ENCODE assay signal across 13 mouse cellular contexts in genomic region chr2:105311991-105312390, GRCm38 (mm10).
DNase-seq lines count a peak whose midpoint lies in the region; ATAC-seq and TF ChIP-seq lines count a peak whose summit lies in the region.
"Had no signal": no experiment of that assay in that cellular context is flagged by ENCODE, and none has a peak within 500 bp of the region (broad histone marks: within the 10 kb centered on the region; RNA-seq: fewer than 3 reads in every experiment).

No protein-coding gene starts in this region.

- TF ChIP-seq RAD21 in CH12.LX (IDR thresholded peaks at IDR 0.05; ENCODE audit: low read depth, low read length): no peak

- no peak for TF ChIP-seq CTCF in CH12.LX (conservative IDR thresholded peaks at IDR 0.05 in 1 of 2, IDR thresholded peaks at IDR 0.05 in 1 of 2; ENCODE audit: low read depth in 2 of 2, low read length in 2 of 2)

- in situ Hi-C loops in CH12.LX (cut with MboI; ENCODE audit: low pct_ligation_motif_present, low pct_unique_long_range_greater_than_20kb, low sequenced_read_pairs): no loop called here

- no peak overlapping the region for H3K27ac ChIP-seq in forebrain, embryonic 13.5 days
- no peak overlapping the region for H3K27ac ChIP-seq in forebrain, embryonic 10.5 days
- no peak overlapping the region for H3K27ac ChIP-seq in CH12.LX (ENCODE audit: insufficient read depth, low read depth)
- no peak overlapping the region for H3K27ac ChIP-seq in embryonic facial prominence, embryonic 15.5 days (replicated peaks)
- peak overlapping the region; percentile 71 for H3K27ac ChIP-seq in midbrain, embryonic 13.5 days
- H3K27ac ChIP-seq: left cerebral cortex, adult 2 months had no signal

- DNase-seq in forebrain, embryonic 10.5 days (ENCODE audit: extremely low spot score, low spot score): no peak
- peak; percentile 34 for DNase-seq in CH12.LX (ENCODE audit: extremely low read depth)
- DNase-seq in adrenal gland, postnatal 36 days: no peak
- DNase-seq in gastrocnemius, adult 8-10 months (ENCODE audit: low spot score in 2 of 2): no peak
- DNase-seq in ovary, postnatal 14 days (ENCODE audit: low spot score): no peak
- DNase-seq: cerebellum, adult 18-20 months; heart, adult 11 months had no signal

- no peak overlapping the region for H3K4me3 ChIP-seq in forebrain, embryonic 13.5 days
- H3K4me3 ChIP-seq in forebrain, embryonic 10.5 days: no peak overlapping the region
- H3K4me3 ChIP-seq in CH12.LX (replicated peaks in 1 of 3; ENCODE audit: low read depth in 2 of 3, low read length in 2 of 3, poor library complexity in 1 of 3): no peak overlapping the region
- no peak overlapping the region for H3K4me3 ChIP-seq in embryonic facial prominence, embryonic 15.5 days (replicated peaks)
- H3K4me3 ChIP-seq in midbrain, embryonic 13.5 days (replicated peaks): no peak overlapping the region
- H3K4me3 ChIP-seq: left cerebral cortex, adult 2 months had no signal

- H3K4me2 ChIP-seq in forebrain, embryonic 13.5 days: 0 out of 2 replicates have a peak overlapping the region, but pooled peaks have one; percentile 0
- no peak overlapping the region for H3K4me2 ChIP-seq in CH12.LX (ENCODE audit: insufficient read depth, low read depth, poor library complexity, severe bottlenecking)
- no peak overlapping the region for H3K4me2 ChIP-seq in embryonic facial prominence, embryonic 15.5 days (replicated peaks)
- peak overlapping the region; percentile 25 for H3K4me2 ChIP-seq in midbrain, embryonic 13.5 days (replicated peaks)

- ATAC-seq in forebrain, embryonic 13.5 days: 0 out of 2 replicates have a peak, but pooled peaks have one; percentile 16
- 0 out of 2 replicates have a peak, but pooled peaks have one; percentile 51 for ATAC-seq in embryonic facial prominence, embryonic 15.5 days (ENCODE audit: insufficient number of reproducible peaks, low FRiP score, low TSS enrichment, low read depth)
- peak; percentile 85 for ATAC-seq in midbrain, embryonic 13.5 days
- ATAC-seq: intestine, embryonic 16.5 days; Patski had no signal

- no peak for TF ChIP-seq EP300 in CH12.LX (IDR thresholded peaks at IDR 0.05; ENCODE audit: low read length)

- no peaks in the 10 kb centered on the region for H3K36me3 ChIP-seq in forebrain, embryonic 13.5 days (ENCODE audit: poor library complexity, severe bottlenecking)
- H3K36me3 ChIP-seq in forebrain, embryonic 10.5 days (replicated peaks): no peaks in the 10 kb centered on the region
- no peaks in the 10 kb centered on the region for H3K36me3 ChIP-seq in CH12.LX (replicated peaks in 1 of 2; ENCODE audit: control insufficient read depth in 1 of 2, insufficient read depth in 1 of 2, low read length in 1 of 2)
- no peaks in the 10 kb centered on the region for H3K36me3 ChIP-seq in embryonic facial prominence, embryonic 15.5 days
- H3K36me3 ChIP-seq in midbrain, embryonic 13.5 days: no peaks in the 10 kb centered on the region

- dilution Hi-C loops in CH12.LX (cut with MboI; ENCODE audit: extremely low pct_ligation_motif_present, extremely low pct_unique_long_range_greater_than_20kb, low sequenced_read_pairs): no loop called here

- H3K27me3 ChIP-seq in forebrain, embryonic 13.5 days: peaks cover 12% of the 10 kb centered on the region; the same call in 1 of the 2 replicates
- H3K27me3 ChIP-seq in forebrain, embryonic 10.5 days (ENCODE audit: poor library complexity, severe bottlenecking): peaks cover 28% of the 10 kb centered on the region
- no peaks in the 10 kb centered on the region for H3K27me3 ChIP-seq in CH12.LX (replicated peaks)
- peaks cover 6% of the 10 kb centered on the region for H3K27me3 ChIP-seq in embryonic facial prominence, embryonic 15.5 days
- peaks cover 58% of the 10 kb centered on the region for H3K27me3 ChIP-seq in midbrain, embryonic 13.5 days
- H3K27me3 ChIP-seq: Patski had no signal

- 4% methylated on average over 7 of the region's 7 CpGs for WGBS in forebrain, embryonic 13.5 days
- WGBS in forebrain, embryonic 10.5 days: 9% methylated on average over 7 of the region's 7 CpGs
- 6% methylated on average over 7 of the region's 7 CpGs for WGBS in embryonic facial prominence, embryonic 15.5 days
- 5% methylated on average over 7 of the region's 7 CpGs for WGBS in midbrain, embryonic 13.5 days

- peaks cover 7% of the 10 kb centered on the region; the same call in 1 of the 2 replicates for H3K4me1 ChIP-seq in forebrain, embryonic 13.5 days
- peaks cover 26% of the 10 kb centered on the region for H3K4me1 ChIP-seq in forebrain, embryonic 10.5 days
- H3K4me1 ChIP-seq in CH12.LX (ENCODE audit: control insufficient read depth in 1 of 2, insufficient read depth in 2 of 2): peaks cover 2 to 30% of the 10 kb centered on the region in 2 experiments; a peak in 3 of 4 replicates
- peaks cover 6% of the 10 kb centered on the region; the same call in 1 of the 2 replicates for H3K4me1 ChIP-seq in embryonic facial prominence, embryonic 15.5 days
- H3K4me1 ChIP-seq in midbrain, embryonic 13.5 days (replicated peaks): peaks cover 12% of the 10 kb centered on the region

- no peak overlapping the region for H3K9ac ChIP-seq in forebrain, embryonic 13.5 days
- no peak overlapping the region for H3K9ac ChIP-seq in CH12.LX (ENCODE audit: insufficient read depth, low read depth)
- H3K9ac ChIP-seq in embryonic facial prominence, embryonic 15.5 days: no peak overlapping the region
- H3K9ac ChIP-seq in midbrain, embryonic 13.5 days (replicated peaks): no peak overlapping the region

- no peak for TF ChIP-seq POLR2A in CH12.LX (IDR thresholded peaks at IDR 0.05; ENCODE audit: low read depth, low read length)

- H3K9me3 ChIP-seq in forebrain, embryonic 13.5 days (replicated peaks): no peaks in the 10 kb centered on the region
- no peaks in the 10 kb centered on the region for H3K9me3 ChIP-seq in forebrain, embryonic 10.5 days
- H3K9me3 ChIP-seq in CH12.LX (replicated peaks; ENCODE audit: low read length): no peaks in the 10 kb centered on the region
- H3K9me3 ChIP-seq in embryonic facial prominence, embryonic 15.5 days (replicated peaks): no peaks in the 10 kb centered on the region
- H3K9me3 ChIP-seq in midbrain, embryonic 13.5 days: no peaks in the 10 kb centered on the region

- no peaks in the 10 kb centered on the region for H3K79me2 ChIP-seq in CH12.LX (replicated peaks; ENCODE audit: control insufficient read depth, extremely low read depth, insufficient read depth, poor library complexity, severe bottlenecking)

TF ChIP-seq in CH12.LX, 34 proteins besides CTCF, POLR2A, EP300 and RAD21:
- TF ChIP-seq USF2 (conservative IDR thresholded peaks at IDR 0.05; ENCODE audit: low read depth, low read length) (no peak), IRF4 (IDR thresholded peaks at IDR 0.05; ENCODE audit: low read depth, low read length) (peak; percentile 18; the same call in 1 of the 2 replicates)

Comparison
In these comparisons a context has a peak if more than half of its experiments do, and no peak if none do; other contexts are left out.
1. ATAC-seq: peak in every context shown above with its lines; median percentile 85 in midbrain, embryonic 13.5 days; 51 in embryonic facial prominence, embryonic 15.5 days; 16 in forebrain, embryonic 13.5 days.
2. H3K4me2 ChIP-seq: peak in forebrain, embryonic 13.5 days (single experiment) and midbrain, embryonic 13.5 days (single experiment); none in CH12.LX (single experiment) and embryonic facial prominence, embryonic 15.5 days (single experiment).